Mouse (Mus musculus) cerebellum, adult 11 months (tissue): Measurements from ENCODE around the gene Bcar1.

Experiments used
- DNase-seq: peaks from one replicate; pipeline ENCODE4 v3.0.0; 2022

The Bcar1 gene

GRCm38 (mm10) chr8:111735791-111736190, 7.8 kb downstream of the Bcar1 start:
- DNase-seq: peak; percentile 23

- DNase-seq: peak; percentile 25
Measured at GRCm38 (mm10) chr8:111735335-111735761, 8.3 kb downstream of the Bcar1 start.

GRCm38 (mm10) chr8:111734244-111734960, 9.2 kb downstream of the Bcar1 start:
- no peak for DNase-seq

GRCm38 (mm10) chr8:111733581-111734243, 9.9 kb downstream of the Bcar1 start:
- DNase-seq: no peak

- no peak for DNase-seq
Measured at GRCm38 (mm10) chr8:111732406-111733085, 11.1 kb downstream of the Bcar1 start.

GRCm38 (mm10) chr8:111732004-111732403, 11.6 kb downstream of the Bcar1 start:
- peak; percentile 89 for DNase-seq

- DNase-seq: no peak
Measured at GRCm38 (mm10) chr8:111731231-111731977, 12.2 kb downstream of the Bcar1 start.

GRCm38 (mm10) chr8:111729233-111730170, 14.1 kb downstream of the Bcar1 start:
- no peak for DNase-seq

GRCm38 (mm10) chr8:111728481-111728880, 15.1 kb downstream of the Bcar1 start:
- no peak for DNase-seq

- DNase-seq: no peak
Measured at GRCm38 (mm10) chr8:111727553-111727952, 16.1 kb downstream of the Bcar1 start.

GRCm38 (mm10) chr8:111726102-111726900, 17.3 kb downstream of the Bcar1 start:
- DNase-seq: peak; percentile 61

GRCm38 (mm10) chr8:111725341-111725740, 18.3 kb downstream of the Bcar1 start:
- no peak for DNase-seq

- no peak for DNase-seq
Measured at GRCm38 (mm10) chr8:111720115-111720544, 23.5 kb downstream of the Bcar1 start.

GRCm38 (mm10) chr8:111718937-111719336, 24.7 kb downstream of the Bcar1 start:
- no peak for DNase-seq

GRCm38 (mm10) chr8:111717866-111718265, 25.7 kb downstream of the Bcar1 start:
- DNase-seq: no peak

GRCm38 (mm10) chr8:111717488-111717792, 26.2 kb downstream of the Bcar1 start:
- DNase-seq: no peak

GRCm38 (mm10) chr8:111716603-111717487, 26.8 kb downstream of the Bcar1 start:
- peak; percentile 71 for DNase-seq

GRCm38 (mm10) chr8:111715514-111715913, 28.1 kb downstream of the Bcar1 start:
- DNase-seq: no peak

GRCm38 (mm10) chr8:111714295-111714694, 29.3 kb downstream of the Bcar1 start:
- no peak for DNase-seq

GRCm38 (mm10) chr8:111713817-111714216, 29.8 kb downstream of the Bcar1 start:
- no peak for DNase-seq
